Mouse (Mus musculus) limb, embryonic 14.5 days (tissue): ENCODE results near the gene Vipr1. TPM values are rescaled to one million over a fixed set of nuclear protein-coding genes. Genes with fewer than 3 reads are reported as not detected.

ENCODE experiments used
- ATAC-seq: fragments of 200-750 bp; cut with Nextera tagmentation; 2 replicates; pipeline ENCODE4 v1.8.0; 2017; ENCODE audit warnings: low read depth, moderate number of reproducible peaks, moderate TSS enrichment; ENCODE audit not compliant: low FRiP score
- DNase-seq: peaks from one replicate; pipeline ENCODE4 v3.0.0-alpha.2; 2015; ENCODE audit warnings: low spot score
- H3K27ac ChIP-seq: fragments of 300-500 bp; sonication (generic); replicated peaks from 2 replicates; pipeline ENCODE4 v1.5.1; 2014; ENCODE audit warnings: low read depth, mild to moderate bottlenecking, low read length, moderate library complexity, mixed read lengths
- H3K27me3 ChIP-seq: fragments of 300-500 bp; sonication (generic); 2 replicates; pipeline ENCODE4 v1.6.1; 2014; ENCODE audit warnings: low read length, mixed read lengths; ENCODE audit not compliant: control insufficient read depth, insufficient read depth
- H3K36me3 ChIP-seq: fragments of 300-500 bp; sonication (generic); 2 replicates; pipeline ENCODE4 v1.6.1; 2014; ENCODE audit warnings: mild to moderate bottlenecking, low read length, moderate library complexity, mixed read lengths; ENCODE audit not compliant: control insufficient read depth, insufficient read depth
- H3K4me1 ChIP-seq: fragments of 300-500 bp; sonication (generic); 2 replicates; pipeline ENCODE4 v1.6.1; 2014; ENCODE audit warnings: antibody characterized with exemption, low read length, mixed read lengths; ENCODE audit not compliant: control insufficient read depth, insufficient read depth
- H3K4me2 ChIP-seq: fragments of 300-500 bp; sonication (generic); replicated peaks from 2 replicates; pipeline ENCODE4 v1.6.1; 2014; ENCODE audit warnings: low read depth, mild to moderate bottlenecking, low read length, moderate library complexity; ENCODE audit not compliant: severe bottlenecking
- H3K4me3 ChIP-seq: fragments of 300-500 bp; sonication (generic); replicated peaks from 2 replicates; pipeline ENCODE4 v1.5.1; 2014; ENCODE audit warnings: low read length
- H3K9ac ChIP-seq: fragments of 300-500 bp; sonication (generic); 2 replicates; pipeline ENCODE4 v1.6.1; 2014; ENCODE audit warnings: mild to moderate bottlenecking, low read depth, low read length, moderate library complexity; ENCODE audit not compliant: severe bottlenecking
- H3K9me3 ChIP-seq: fragments of 300-500 bp; sonication (generic); 2 replicates; pipeline ENCODE4 v1.6.1; 2016; ENCODE audit warnings: low read length; ENCODE audit not compliant: control insufficient read depth
- POLR2A ChIP-seq: fragments of 200-500 bp; IDR thresholded peaks from 2 replicates; pipeline ENCODE4 v1.8.0; 2012; ENCODE audit warnings: inconsistent platforms, mild to moderate bottlenecking, moderate library complexity, borderline replicate concordance; ENCODE audit not compliant: insufficient read depth, insufficient read length; ENCODE audit errors: extremely low read depth
- WGBS: fragments of 180-500 bp; shearing (Covaris S2); extraction: QIAGEN DNeasy Blood & Tissue Kit; methylation state at CpG from one replicate; pipeline ENCODE4 v1.1.7; 2014; 5-methylcytosine and 5-hydroxymethylcytosine counted together
- polyA plus RNA-seq, 2 experiments: library from polyadenylated mRNA; depleted of rRNA in 1 of 2; stranded (reverse) in 1 of 2; unstranded in 1 of 2; fragments of >200 nt; fragmentation: Nextera tagmentation in 1 of 2; extraction: Ambion mirVana in 1 of 2; gene quantifications; 2 replicates each; pipeline versions ENCODE4 v1.2.1 to v1.2.3; 2012 to 2014

The Vipr1 gene
- polyA plus RNA-seq, 2 experiments = 0.45 to 0.47 TPM

DNA sequence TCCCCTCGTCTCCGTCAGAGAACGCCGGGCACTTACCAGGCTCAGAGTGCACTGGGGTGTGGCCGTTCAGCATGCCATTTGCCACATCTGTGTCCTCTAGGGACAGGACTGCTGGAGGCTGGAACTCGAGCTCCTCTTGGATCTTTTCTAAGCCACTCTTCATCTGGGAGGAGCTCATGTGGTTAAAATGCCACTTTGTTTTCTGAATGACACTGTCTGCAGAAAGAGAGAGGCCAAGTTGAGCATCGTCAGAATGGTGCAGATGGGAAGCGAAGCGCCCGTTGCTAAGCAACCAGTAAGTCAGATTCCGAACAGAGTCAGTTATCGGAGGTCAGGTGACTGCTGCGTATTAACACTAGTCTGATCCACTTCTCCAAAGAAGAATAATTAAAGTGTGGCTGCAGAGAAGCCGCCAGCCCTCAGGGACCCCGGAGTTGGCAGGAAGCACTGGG is 47.7 kb downstream of the Vipr1 start:
- Histone ChIP-seq H3K27ac (no peak overlapping the region), H3K36me3 (peaks cover 60% of the 10 kb centered on the region)

DNA sequence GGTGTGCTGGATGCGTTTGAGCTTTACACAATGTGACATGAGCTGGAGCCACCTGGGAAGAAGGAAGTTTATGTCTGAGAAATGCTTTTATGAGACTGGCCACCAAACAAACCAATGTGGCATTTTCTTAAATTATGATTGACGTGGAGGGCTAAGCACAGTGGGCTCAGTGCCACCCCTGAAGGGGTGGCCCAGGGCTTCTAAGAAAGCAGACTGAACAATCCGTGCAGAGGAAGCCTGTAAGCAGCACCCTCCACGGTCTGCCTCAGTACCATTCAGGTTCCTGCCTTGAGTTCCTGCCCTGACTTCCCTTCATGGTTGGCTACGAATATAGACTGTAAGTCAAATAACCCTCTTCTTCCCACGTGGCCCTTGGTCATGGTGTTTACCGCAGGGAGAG is 48.2 kb downstream of the Vipr1 start:
- Histone ChIP-seq H3K4me1 (no peaks in the 10 kb centered on the region), H3K27ac (no peak overlapping the region), H3K36me3 (peaks cover 57% of the 10 kb centered on the region), H3K4me2 (no peak overlapping the region), H3K9ac (no peak overlapping the region), H3K9me3 (no peaks in the 10 kb centered on the region), H3K27me3 (no peaks in the 10 kb centered on the region), H3K4me3 (no peak overlapping the region)
- DNase-seq (no peak), ATAC-seq (no peak)
- WGBS = 82% methylated on average over 7 of the region's 7 CpGs
- TF ChIP-seq POLR2A = no peak

More for the DNA sequence above, 47.7 kb downstream of the Vipr1 start:
- 80% methylated on average over 15 of the region's 15 CpGs for WGBS
- H3K4me1 ChIP-seq = no peaks in the 10 kb centered on the region
- H3K9ac ChIP-seq = no peak overlapping the region
- H3K4me3 ChIP-seq = no peak overlapping the region
- no peak for TF ChIP-seq POLR2A
- DNase-seq (no peak), ATAC-seq (no peak)
- no peak overlapping the region for H3K4me2 ChIP-seq
- no peaks in the 10 kb centered on the region for H3K27me3 ChIP-seq
- H3K9me3 ChIP-seq = no peaks in the 10 kb centered on the region

DNA sequence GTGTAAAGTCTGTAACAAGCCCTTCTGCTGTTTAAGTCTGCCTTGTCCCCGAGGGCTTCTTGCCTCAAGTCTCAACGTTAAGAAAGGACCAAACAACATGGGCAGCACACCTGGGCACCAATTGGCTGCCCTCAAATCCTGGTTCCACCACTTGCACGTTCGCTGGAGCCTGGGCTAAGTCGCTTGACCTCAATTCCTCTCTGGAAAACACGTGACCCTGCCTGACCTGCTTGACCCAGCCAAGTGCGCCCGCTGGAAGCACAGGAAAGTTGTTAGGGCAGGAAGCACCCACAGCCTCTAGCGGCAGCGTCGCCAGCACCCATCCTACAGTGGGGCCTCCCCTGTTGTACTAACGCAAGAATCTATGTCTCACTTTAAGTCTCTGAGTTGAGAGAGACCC is 52.2 kb downstream of the Vipr1 start:
- H3K36me3 ChIP-seq = peaks cover 41% of the 10 kb centered on the region
- H3K4me2 ChIP-seq = no peak overlapping the region
- no peaks in the 10 kb centered on the region for H3K27me3 ChIP-seq
- no peak overlapping the region for H3K27ac ChIP-seq
- no peaks in the 10 kb centered on the region for H3K9me3 ChIP-seq
- ATAC-seq = no peak
- no peak overlapping the region for H3K4me3 ChIP-seq
- no peak overlapping the region for H3K9ac ChIP-seq
- WGBS = 78% methylated on average over 12 of the region's 12 CpGs
- TF ChIP-seq POLR2A = no peak
- H3K4me1 ChIP-seq = no peaks in the 10 kb centered on the region
- no peak for DNase-seq

DNA sequence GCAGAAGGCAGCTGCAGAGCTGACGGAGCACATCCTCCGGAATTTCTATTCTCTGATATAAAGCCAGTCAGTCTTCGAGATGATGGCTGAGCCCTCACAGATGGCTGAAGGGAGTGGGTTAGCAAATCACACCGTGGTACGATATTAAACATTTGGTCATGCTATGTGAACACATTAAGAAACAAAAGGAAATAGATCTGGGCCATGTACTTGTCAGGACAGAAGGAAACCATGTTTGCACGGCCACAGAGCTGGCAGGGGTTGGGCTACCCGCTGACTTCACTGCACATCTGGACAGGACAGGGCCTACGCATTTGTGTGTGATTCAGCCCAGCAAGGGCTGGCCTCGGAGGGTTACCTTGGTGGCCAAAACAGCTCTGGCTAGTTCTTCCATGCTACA is 54.1 kb downstream of the Vipr1 start:
- TF ChIP-seq POLR2A = no peak

DNA sequence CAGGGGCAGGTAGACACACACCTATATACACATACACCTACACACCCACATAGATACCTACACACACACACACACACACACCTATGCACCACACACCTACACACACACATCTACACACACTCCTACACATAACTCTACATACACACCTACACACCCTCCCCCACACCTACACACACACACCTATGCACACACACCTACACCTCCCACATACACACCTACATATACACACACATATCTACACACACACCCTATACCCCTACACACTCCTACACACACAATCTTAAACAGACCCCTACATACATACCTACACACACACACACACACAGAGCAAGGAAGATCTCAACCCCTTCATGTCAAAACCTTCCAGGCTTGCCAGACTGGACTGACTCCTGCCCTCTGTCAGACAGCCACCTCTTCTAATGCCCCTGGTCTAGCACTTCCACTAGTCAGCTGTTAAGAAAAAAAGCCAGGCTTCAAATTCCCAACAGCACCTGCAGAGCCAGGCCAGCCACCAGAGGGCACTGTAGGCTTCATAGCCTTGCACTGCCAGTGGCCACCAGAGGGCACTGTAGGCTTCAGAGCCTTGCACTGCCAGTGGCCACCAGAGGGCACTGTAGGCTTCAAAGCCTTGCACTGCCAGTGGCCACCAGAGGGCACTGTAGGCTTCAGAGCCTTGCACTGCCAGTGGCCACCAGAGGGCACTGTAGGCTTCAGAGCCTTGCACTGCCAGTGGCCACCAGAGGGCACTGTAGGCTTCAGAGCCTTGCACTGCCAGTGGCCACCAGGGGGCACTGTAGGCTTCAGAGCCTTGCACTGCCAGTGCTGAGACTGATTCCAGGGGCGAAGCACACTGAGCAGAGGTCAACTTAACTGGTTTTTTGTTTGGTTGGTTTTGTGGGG is 54.9 kb downstream of the Vipr1 start:
- H3K27ac ChIP-seq = no peak overlapping the region
- no peak for TF ChIP-seq POLR2A
- DNase-seq (no peak), ATAC-seq (no peak)
- H3K36me3 ChIP-seq = peaks cover 21% of the 10 kb centered on the region
- H3K27me3 ChIP-seq = no peaks in the 10 kb centered on the region
- no peak overlapping the region for H3K9ac ChIP-seq
- H3K4me1 ChIP-seq = no peaks in the 10 kb centered on the region
- H3K4me3 ChIP-seq = no peak overlapping the region
- no peak overlapping the region for H3K4me2 ChIP-seq
- 93% methylated on average over 1 of the region's 1 CpGs for WGBS
- no peaks in the 10 kb centered on the region for H3K9me3 ChIP-seq

More for the DNA sequence above, 54.1 kb downstream of the Vipr1 start:
- H3K4me2 ChIP-seq = no peak overlapping the region
- H3K36me3 ChIP-seq = peaks cover 27% of the 10 kb centered on the region
- H3K27me3 ChIP-seq = no peaks in the 10 kb centered on the region
- H3K9me3 ChIP-seq = no peaks in the 10 kb centered on the region
- H3K27ac ChIP-seq = no peak overlapping the region
- DNase-seq (no peak), ATAC-seq (no peak)
- no peaks in the 10 kb centered on the region for H3K4me1 ChIP-seq
- 91% methylated on average over 9 of the region's 9 CpGs for WGBS
- no peak overlapping the region for H3K9ac ChIP-seq
- H3K4me3 ChIP-seq = no peak overlapping the region
